Mouse (Mus musculus) cerebellum, adult 9-11 months (tissue): ENCODE measurements at regions not wholly inside any gene's neighbourhood (a gene's known extent, or its start where the extent isn't known, plus 50 kb on each side); places are given as distances from the start of the nearest gene placed in this dataset.

Experiments
- DNase-seq: peaks from one replicate; pipeline ENCODE4 v3.0.0; 2022

DNA sequence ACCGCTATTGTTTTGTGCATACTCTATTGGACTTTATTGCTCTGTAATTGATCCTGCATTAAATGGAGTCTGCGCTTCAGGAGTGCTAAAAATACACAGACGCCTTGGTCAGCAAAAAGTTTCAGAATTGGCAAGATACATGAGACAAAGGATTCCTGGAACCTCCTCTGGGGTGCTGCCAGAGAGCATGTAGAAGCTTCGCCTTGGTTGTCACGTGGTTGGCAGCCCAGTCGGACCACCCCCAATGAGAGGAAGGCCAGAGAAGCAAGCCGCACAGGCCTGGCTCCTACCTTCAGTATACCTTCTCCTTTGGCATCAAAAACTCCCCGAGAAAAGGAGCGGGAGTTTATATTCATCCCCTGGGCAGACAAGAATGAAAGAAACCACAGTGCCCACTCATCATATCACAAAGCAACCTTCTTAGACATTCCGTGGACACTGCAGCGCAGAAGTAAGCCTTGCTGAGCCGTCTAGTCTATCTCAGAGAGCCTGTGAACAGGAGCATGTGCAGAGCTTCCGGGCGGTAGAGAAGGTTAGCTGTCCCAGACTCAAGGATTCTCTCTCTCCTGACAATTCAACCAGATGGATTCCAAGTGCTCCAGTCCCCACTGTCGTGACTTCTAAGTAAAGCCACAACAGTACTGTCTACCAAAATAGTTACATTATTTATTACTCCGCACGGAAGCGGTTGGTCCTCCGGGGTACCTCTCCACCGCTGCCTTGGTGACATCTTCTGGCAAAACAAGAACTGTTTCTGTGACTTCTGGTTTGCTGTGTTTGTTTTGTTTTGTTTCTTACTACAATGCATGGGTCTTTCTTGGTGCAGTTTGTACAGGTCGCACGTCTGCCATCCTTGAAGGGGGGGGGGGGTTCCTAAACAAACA lies 85.6 kb upstream of the Myo10 start:
- DNase-seq: no peak

DNA sequence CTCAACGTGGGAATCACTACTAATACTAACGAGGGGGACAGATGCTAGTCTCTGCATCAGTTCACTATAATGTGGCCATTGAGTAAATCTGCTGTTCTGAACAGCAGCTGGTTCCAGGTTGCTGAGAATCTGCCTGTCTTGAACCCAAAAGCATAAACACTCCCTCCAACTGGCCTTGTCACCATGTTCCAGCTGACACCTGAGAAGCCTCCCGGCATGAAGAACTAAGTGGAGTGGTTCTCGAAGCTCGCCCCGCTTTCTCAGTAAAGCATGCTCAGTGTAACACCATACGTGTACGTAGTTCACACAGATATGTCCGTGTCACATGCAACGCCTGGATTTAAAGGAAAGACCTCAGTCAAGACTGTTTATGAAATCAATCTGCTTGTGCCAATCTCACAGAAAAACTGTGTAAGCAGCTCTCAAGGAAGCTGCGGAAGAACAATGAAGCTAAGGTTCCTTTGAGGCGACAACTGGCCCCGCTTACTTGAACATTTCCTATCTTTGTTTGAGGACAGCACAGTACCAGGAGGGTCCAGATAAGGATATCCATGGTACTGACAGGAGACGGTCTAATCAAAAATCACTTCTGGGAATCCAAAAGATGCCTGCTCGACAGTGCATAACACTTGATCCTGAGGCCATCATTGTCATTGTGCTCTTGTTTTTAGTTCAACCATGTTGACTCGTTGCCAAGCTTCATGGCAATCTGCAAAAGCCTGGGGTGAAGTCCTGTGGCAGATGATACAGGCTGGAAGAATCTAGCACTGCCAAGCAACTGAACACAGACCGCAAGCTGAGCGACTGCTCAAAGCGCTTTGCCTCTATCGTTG lies 82.8 kb upstream of the Myo10 start:
- peak; percentile 18 for DNase-seq

DNA sequence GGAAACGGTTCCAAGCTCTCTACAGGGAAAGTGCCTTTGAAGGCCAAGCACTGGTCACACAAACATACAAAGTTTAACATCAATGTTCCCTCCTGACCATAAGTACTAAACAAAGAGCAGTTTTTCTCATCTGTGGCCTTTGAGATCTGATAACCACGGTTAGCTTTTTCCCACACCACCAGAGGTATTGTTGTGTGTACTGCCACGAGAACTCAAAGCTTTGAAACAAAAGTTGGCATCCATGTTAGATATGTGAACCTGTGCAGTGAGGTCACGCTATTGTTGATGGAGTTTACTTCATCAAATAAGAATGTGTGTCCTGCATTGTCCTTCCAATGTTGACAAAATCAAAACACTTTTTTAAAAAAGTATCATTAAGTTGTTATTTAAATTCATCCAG lies 79.9 kb upstream of the Myo10 start:
- DNase-seq: no peak

DNA sequence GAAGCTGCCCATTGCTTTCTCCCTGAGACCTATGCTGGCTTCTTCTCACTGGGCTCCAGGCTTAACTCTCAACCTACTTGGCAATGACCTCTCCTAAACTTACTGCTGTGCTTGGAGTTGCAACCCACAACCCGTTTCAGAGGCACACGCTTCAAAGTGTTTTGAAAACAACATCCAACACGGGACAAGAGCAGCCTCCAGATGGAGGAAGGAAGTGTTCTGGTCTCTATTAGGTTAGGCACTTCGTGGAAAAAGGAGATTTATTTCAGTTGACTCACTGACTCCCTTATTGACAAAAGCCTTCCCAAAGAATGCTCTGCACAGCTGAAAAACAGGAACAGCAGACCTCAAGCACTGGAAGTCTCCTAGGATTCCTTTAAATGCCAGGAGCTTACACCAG lies 76.1 kb upstream of the Myo10 start:
- DNase-seq: no peak

DNA sequence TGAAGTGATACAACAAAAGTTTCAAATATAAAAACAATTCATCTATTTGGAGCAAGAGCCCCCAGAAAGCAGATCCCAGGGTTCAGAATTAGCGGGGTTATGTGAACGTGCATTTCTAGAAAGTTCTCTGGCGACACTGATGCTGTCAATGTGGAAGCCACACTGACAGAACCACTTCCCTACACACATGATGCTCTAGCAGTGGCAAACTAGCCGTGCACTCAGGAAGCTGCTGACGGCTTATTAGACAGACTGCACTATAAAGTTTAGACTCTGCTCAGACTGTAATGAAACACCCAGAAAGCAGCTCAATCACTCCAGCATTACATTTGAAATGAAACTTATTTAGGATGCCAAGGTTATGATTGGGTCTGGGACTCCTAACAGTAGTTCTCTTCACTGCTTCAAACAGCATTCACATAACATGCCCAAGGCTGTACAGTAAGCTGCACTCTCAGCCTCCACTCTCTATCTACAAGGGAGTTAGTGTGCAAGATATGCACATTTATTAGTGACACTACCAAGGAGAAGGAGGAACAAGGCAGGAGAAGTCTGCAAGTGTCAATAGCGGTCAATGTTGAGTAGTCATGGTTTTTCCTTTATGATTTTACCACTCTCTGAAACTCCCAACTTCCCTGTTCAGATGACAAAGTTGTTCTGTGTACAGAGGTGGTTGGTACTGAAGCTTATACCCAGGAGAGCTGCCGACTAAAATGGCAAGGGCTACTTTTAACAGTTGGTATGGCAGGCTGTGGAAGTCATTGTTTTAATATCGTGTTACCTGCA lies 71.9 kb upstream of the Myo10 start:
- no peak for DNase-seq

DNA sequence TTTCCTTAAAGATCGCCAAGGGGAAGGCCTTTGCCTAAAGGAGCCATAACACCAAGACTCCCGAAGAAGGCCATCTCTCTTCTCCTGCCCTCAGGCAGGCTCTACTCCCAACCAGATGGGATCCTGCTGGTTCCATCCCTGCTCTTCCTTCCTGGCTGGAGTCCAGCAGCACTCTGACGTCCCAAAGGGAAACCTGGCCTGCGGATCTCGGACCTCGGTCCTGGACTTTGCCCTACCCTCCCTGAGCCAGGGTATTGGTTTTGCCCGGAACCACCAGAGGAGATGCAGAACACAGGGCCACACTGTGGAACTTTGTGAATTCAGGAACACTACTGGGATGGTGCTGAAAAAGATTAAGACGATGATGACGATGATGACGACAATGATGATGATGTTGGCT lies 67.4 kb upstream of the Myo10 start:
- DNase-seq: no peak

GRCm38 (mm10) chr15:25555852-25556251 lies 66.5 kb upstream of the Myo10 start:
- DNase-seq: no peak

DNA sequence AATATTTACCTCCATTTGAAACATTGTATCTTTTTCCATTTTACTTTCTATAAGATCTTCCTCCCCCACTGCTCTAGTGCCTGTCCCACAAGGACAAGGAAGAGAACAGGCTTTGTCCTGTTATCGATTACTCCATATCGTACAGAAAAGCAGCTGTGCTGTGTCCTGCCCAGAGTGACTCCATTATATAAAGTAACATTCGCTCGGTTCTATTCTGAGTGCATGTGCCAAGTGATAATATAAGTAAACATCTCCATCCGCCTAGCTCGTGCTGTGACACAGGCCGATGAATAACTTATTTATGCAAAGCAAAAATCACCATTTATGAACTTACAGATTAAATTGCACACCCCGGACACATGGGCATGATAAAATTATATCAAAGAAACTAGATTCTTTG lies 64.8 kb upstream of the Myo10 start:
- no peak for DNase-seq

DNA sequence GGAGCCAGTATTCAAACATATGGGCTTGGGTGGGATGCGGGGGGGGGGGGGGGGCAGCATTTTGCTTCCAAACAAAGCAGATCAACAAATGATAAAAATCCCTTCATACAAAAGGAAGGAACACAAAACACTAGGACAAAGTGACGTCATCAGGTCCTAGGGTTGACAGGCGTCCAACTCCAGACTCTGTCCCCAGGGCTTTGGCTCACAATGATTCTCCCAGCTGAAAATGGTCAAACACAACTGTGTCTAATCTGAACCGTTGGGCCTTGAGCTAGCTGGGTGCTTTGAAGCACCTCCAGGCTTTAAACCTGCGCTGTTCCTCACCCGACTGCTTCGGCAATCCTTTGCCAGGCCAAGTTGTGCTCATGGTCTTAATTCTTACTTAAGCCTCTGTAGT lies 64.1 kb upstream of the Myo10 start:
- no peak for DNase-seq

DNA sequence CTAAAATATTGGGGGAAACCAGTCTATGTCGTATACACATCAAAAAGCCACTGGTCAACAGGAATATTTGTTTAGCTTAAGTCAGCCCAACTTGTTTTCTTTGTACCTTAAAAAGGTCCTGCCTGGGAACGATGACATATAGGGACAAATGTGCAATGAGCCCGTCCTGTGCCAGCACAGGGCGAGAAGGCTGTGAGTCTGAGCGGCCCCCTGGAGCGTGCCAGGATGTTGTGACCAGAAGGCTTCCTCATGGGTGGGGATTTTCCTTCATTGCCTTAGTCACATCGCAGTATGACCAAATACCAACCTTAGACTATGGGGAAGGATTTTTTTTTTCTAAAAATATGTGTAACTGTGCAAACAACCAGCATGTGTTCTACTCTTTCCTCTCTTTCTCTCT lies 58.7 kb upstream of the Myo10 start:
- no peak for DNase-seq

DNA sequence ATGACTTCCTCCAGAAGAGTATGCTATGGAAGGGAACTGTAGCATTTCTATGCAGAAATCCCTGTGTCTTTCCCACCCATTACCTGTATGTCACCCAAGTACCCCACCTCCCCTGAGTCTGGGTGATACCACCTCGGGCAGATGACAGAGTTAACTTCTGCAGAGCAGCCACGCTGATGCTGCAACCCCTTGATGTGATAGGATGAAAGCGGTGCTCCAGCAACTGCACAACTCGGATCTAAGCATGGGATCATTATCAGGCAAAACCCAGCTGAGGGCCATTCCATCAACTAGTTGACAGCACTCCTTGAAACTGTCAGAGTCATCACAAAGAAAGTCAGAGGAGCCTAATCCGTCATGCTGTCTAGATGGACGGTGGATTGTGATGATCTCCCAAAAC lies 49.8 kb upstream of the Myo10 start:
- no peak for DNase-seq
